Mouse (Mus musculus): ENCODE measurements around the gene Mrpl11. TPM values are rescaled to one million over a fixed set of nuclear protein-coding genes. Genes with fewer than 3 reads are reported as not detected.

Gene Mrpl11
- polyA plus RNA-seq (2017; shearing (Covaris generic)): 69.8 TPM

GRCm38 (mm10) chr19:4961928-4962601 lies at the start of gene Mrpl11:
Gene Mrpl11 (plus strand): TSS chr19:4962147.

GRCm38 (mm10) chr19:4927904-4928531 lies 33.9 kb upstream of the Mrpl11 start, which contains the start of gene Dpp3:
Gene Dpp3 (minus strand): TSS chr19:4928287.

GRCm38 (mm10) chr19:4942551-4943252 lies 19.2 kb upstream of the Mrpl11 start, which contains the start of gene Peli3:
Gene Peli3 (minus strand): TSS chr19:4943127.

GRCm38 (mm10) chr19:4990256-4990625 lies 28.3 kb downstream of the Mrpl11 start, which contains the start of gene Npas4:
Gene Npas4 (minus strand): TSS chr19:4990316.

Other genes with a start within 250 kb of the Mrpl11 start
- gene Rbm4b, start 205.7 kb upstream of the Mrpl11 start, polyA plus RNA-seq (2017; shearing (Covaris generic)): 56.0 TPM
- 63.3 TPM for gene Rbm4, start 168.2 kb upstream of the Mrpl11 start, polyA plus RNA-seq (2017; shearing (Covaris generic))
- 45.2 TPM for gene Gm21992, start 150.5 kb upstream of the Mrpl11 start, polyA plus RNA-seq (2017; shearing (Covaris generic))
- gene Rbm14, start 150.5 kb upstream of the Mrpl11 start, polyA plus RNA-seq (2017; shearing (Covaris generic)): 88.2 TPM
- 157 TPM for gene Ccs, start 122.8 kb upstream of the Mrpl11 start, polyA plus RNA-seq (2017; shearing (Covaris generic))
- gene Ccdc87, start 122.8 kb upstream of the Mrpl11 start, polyA plus RNA-seq (2017; shearing (Covaris generic)): not detected
- gene Ctsf, start 107.0 kb upstream of the Mrpl11 start, polyA plus RNA-seq (2017; shearing (Covaris generic)): 15.1 TPM
- gene Actn3, start 84.2 kb upstream of the Mrpl11 start, polyA plus RNA-seq (2017; shearing (Covaris generic)): 0.21 TPM
- gene Zdhhc24, start 83.5 kb upstream of the Mrpl11 start, polyA plus RNA-seq (2017; shearing (Covaris generic)): 10.3 TPM
- gene Bbs1, start 55.5 kb upstream of the Mrpl11 start, polyA plus RNA-seq (2017; shearing (Covaris generic)): 1.4 TPM
- 131 TPM for gene Dpp3, start 33.9 kb upstream of the Mrpl11 start, polyA plus RNA-seq (2017; shearing (Covaris generic))
- 1.4 TPM for gene Peli3, start 19.0 kb upstream of the Mrpl11 start, polyA plus RNA-seq (2017; shearing (Covaris generic))
- 1.7 TPM for gene Npas4, start 28.2 kb downstream of the Mrpl11 start, polyA plus RNA-seq (2017; shearing (Covaris generic))
- gene Slc29a2, start 61.7 kb downstream of the Mrpl11 start, polyA plus RNA-seq (2017; shearing (Covaris generic)): 2.2 TPM
- gene B4gat1, start 76.7 kb downstream of the Mrpl11 start, polyA plus RNA-seq (2017; shearing (Covaris generic)): 26.1 TPM
- 1.5 TPM for gene AC124502.3, start 76.7 kb downstream of the Mrpl11 start, polyA plus RNA-seq (2017; shearing (Covaris generic))
- gene Brms1, start 79.2 kb downstream of the Mrpl11 start, polyA plus RNA-seq (2017; shearing (Covaris generic)): 107 TPM
- gene Rin1, start 88.3 kb downstream of the Mrpl11 start, polyA plus RNA-seq (2017; shearing (Covaris generic)): 0.17 TPM
- not detected for gene Cd248, start 105.9 kb downstream of the Mrpl11 start, polyA plus RNA-seq (2017; shearing (Covaris generic))
- not detected for gene Tmem151a, start 123.4 kb downstream of the Mrpl11 start, polyA plus RNA-seq (2017; shearing (Covaris generic))
- gene Yif1a, start 126.4 kb downstream of the Mrpl11 start, polyA plus RNA-seq (2017; shearing (Covaris generic)): 68.9 TPM
- gene Cnih2, start 136.4 kb downstream of the Mrpl11 start, polyA plus RNA-seq (2017; shearing (Covaris generic)): 1.4 TPM
- gene Rab1b, start 144.9 kb downstream of the Mrpl11 start, polyA plus RNA-seq (2017; shearing (Covaris generic)): 256 TPM
- gene Klc2, start 156.4 kb downstream of the Mrpl11 start, polyA plus RNA-seq (2017; shearing (Covaris generic)): 3.6 TPM

All from inflammation-experienced regulatory T-cells, adult 16 weeks (primary cell).